Mouse (Mus musculus) fibroblast of lung, adult 2 months (primary cell): ENCODE measurements around the gene Spata45.

Experiments
- DNase-seq: peaks from one replicate; pipeline ENCODE4 v3.0.0-alpha.2; 2011; ENCODE audit warnings: low read depth

Spata45 gene

GRCm38 (mm10) chr1:191042106-191042505 lies 5.7 kb downstream of the Spata45 start:
- DNase-seq, result no peak

GRCm38 (mm10) chr1:191042688-191043087 lies 6.2 kb downstream of the Spata45 start:
- no peak for DNase-seq

- DNase-seq, result no peak
These were observed 8.8 kb downstream of the Spata45 start for GRCm38 (mm10) chr1:191045264-191045663.

GRCm38 (mm10) chr1:191046231-191046824 lies 9.9 kb downstream of the Spata45 start:
- no peak for DNase-seq

- no peak for DNase-seq
These were observed 17.1 kb downstream of the Spata45 start for GRCm38 (mm10) chr1:191053555-191053954.

- no peak for DNase-seq
These were observed 18.6 kb downstream of the Spata45 start for GRCm38 (mm10) chr1:191054870-191055532.

GRCm38 (mm10) chr1:191055533-191055873 lies 19.1 kb downstream of the Spata45 start:
- no peak for DNase-seq

- DNase-seq, result no peak
These were observed 21.0 kb downstream of the Spata45 start for GRCm38 (mm10) chr1:191057461-191057860.

- no peak for DNase-seq
These were observed 25.9 kb downstream of the Spata45 start for GRCm38 (mm10) chr1:191062241-191062780.

GRCm38 (mm10) chr1:191062781-191063485 lies 26.5 kb downstream of the Spata45 start, which contains the start of the genes Tatdn3 and Nsl1:
Gene Tatdn3 (minus strand): TSS chr1:191062932.
Gene Nsl1 (plus strand): TSS chr1:191063012.
- DNase-seq, result peak; percentile 52

- no peak for DNase-seq
These were observed 27.3 kb downstream of the Spata45 start for GRCm38 (mm10) chr1:191063700-191064099.

GRCm38 (mm10) chr1:191064535-191064934 lies 28.1 kb downstream of the Spata45 start:
- no peak for DNase-seq

GRCm38 (mm10) chr1:191065188-191065587 lies 28.7 kb downstream of the Spata45 start:
- no peak for DNase-seq

- DNase-seq, result no peak
These were observed 31.9 kb downstream of the Spata45 start for GRCm38 (mm10) chr1:191068377-191068776.

GRCm38 (mm10) chr1:191070259-191070658 lies 33.8 kb downstream of the Spata45 start:
- DNase-seq, result no peak

- DNase-seq, result no peak
These were observed 35.2 kb downstream of the Spata45 start for GRCm38 (mm10) chr1:191071613-191072012.

GRCm38 (mm10) chr1:191072329-191072913 lies 36.0 kb downstream of the Spata45 start:
- DNase-seq, result no peak

GRCm38 (mm10) chr1:191073001-191073400 lies 36.6 kb downstream of the Spata45 start:
- DNase-seq, result no peak

- DNase-seq, result no peak
These were observed 37.0 kb downstream of the Spata45 start for GRCm38 (mm10) chr1:191073486-191073885.

- DNase-seq, result peak; percentile 78
These were observed 38.9 kb downstream of the Spata45 start for GRCm38 (mm10) chr1:191075199-191075883.

- no peak for DNase-seq
These were observed 46.8 kb downstream of the Spata45 start for GRCm38 (mm10) chr1:191083230-191083629.
